Mouse (Mus musculus) neural tube, embryonic 13.5 days (tissue): ENCODE measurements around the gene Prrt1. TPM values are rescaled to one million over a fixed set of nuclear protein-coding genes. Genes with fewer than 3 reads are reported as not detected.

Experiments
- ATAC-seq: fragments of 200-750 bp; cut with Nextera tagmentation; 2 replicates; pipeline ENCODE4 v1.8.0; 2017; ENCODE audit warnings: low read depth, mild to moderate bottlenecking, moderate TSS enrichment, moderate library complexity
- H3K27ac ChIP-seq: fragments of 300-500 bp; sonication (generic); replicated peaks from 2 replicates; pipeline ENCODE4 v1.5.1; 2015; ENCODE audit warnings: moderate library complexity, mild to moderate bottlenecking, inconsistent platforms
- H3K27me3 ChIP-seq: fragments of 300-500 bp; sonication (generic); 2 replicates; pipeline ENCODE4 v1.6.1; 2015; ENCODE audit warnings: mild to moderate bottlenecking, inconsistent platforms
- H3K36me3 ChIP-seq: fragments of 300-500 bp; sonication (generic); 2 replicates; pipeline ENCODE4 v1.6.1; 2015; ENCODE audit warnings: mild to moderate bottlenecking, inconsistent platforms
- H3K4me1 ChIP-seq: fragments of 300-500 bp; sonication (generic); replicated peaks from 2 replicates; pipeline ENCODE4 v1.6.1; 2015; ENCODE audit warnings: inconsistent platforms
- H3K4me2 ChIP-seq: fragments of 300-500 bp; sonication (generic); 2 replicates; pipeline ENCODE4 v1.6.1; 2015; ENCODE audit warnings: inconsistent platforms, mild to moderate bottlenecking, moderate library complexity
- H3K4me3 ChIP-seq: fragments of 300-500 bp; sonication (generic); 2 replicates; pipeline ENCODE4 v1.5.1; 2015; ENCODE audit warnings: mild to moderate bottlenecking, inconsistent platforms
- H3K9ac ChIP-seq: fragments of 300-500 bp; sonication (generic); 2 replicates; pipeline ENCODE4 v1.6.1; 2015; ENCODE audit warnings: moderate library complexity, mild to moderate bottlenecking, inconsistent platforms
- H3K9me3 ChIP-seq: fragments of 300-500 bp; sonication (generic); 2 replicates; pipeline ENCODE4 v1.6.1; 2016; ENCODE audit warnings: inconsistent platforms
- whole genome bisulfite sequencing: fragments of 180-500 bp; shearing (Covaris S2); methylation state at CpG from one replicate; pipeline ENCODE4 v1.1.7; 2015; 5-methylcytosine and 5-hydroxymethylcytosine counted together
- polyA plus RNA-seq: library from polyadenylated mRNA; unstranded; fragments of >200 nt; fragmentation: Nextera tagmentation; extraction: Ambion mirVana; gene quantifications from 2 replicates; pipeline ENCODE4 v1.2.1, GENCODE M21; 2015

The Prrt1 gene
- polyA plus RNA-seq, 1 experiment from 2014 or later = 3.8 TPM

DNA sequence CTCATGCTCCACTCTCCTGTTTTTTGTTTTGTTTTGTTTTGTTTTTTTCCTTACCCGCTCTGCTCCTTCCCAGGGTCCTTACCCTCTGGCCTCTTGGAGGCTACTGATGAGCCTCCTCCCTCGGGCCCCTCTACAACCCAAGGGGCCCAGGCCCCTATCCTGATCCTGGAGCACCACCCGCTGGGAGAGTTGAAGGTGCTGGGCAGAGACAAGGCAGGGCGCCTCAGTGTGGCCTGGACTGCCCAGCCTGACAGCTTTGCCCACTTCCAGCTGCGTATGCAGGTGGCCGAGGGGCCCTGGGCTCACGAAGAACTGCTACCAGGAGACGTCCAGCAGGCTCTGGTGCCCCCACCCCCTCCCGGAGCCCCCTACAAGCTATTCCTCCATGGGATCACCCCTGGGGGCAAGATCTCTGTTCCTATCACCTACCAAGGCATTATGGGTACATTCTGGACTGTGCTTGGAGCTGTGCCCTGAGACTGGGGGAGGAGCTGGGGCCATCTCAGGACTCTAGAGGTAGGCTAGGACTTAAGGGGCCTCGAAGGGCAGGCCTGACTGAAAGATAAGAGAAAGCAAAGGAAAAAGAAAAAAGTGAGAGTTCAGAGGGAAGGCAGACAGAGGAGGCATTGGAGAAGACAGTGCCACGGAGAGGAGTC lies 52.7 kb downstream of the Prrt1 start:
- Histone ChIP-seq H3K27ac (no peak overlapping the region), H3K4me2 (no peak overlapping the region), H3K4me1 (peaks cover 19% of the 10 kb centered on the region; the same call in 1 of the 2 replicates), H3K4me3 (no peak overlapping the region), H3K36me3 (no peaks in the 10 kb centered on the region), H3K9me3 (no peaks in the 10 kb centered on the region), H3K9ac (no peak overlapping the region), H3K27me3 (peaks cover 15% of the 10 kb centered on the region)
- ATAC-seq = no peak
- WGBS = 79% methylated on average over 11 of the region's 11 CpGs

Other genes starting within 250 kb of the Prrt1 start
- gene BC051142, start 230.7 kb upstream of the Prrt1 start, polyA plus RNA-seq = 2.7 and 2.8 TPM in 2 replicates
- gene Btnl4, start 152.2 kb upstream of the Prrt1 start, polyA plus RNA-seq = not detected in 2 replicates
- gene Btnl6, start 112.2 kb upstream of the Prrt1 start, polyA plus RNA-seq = not detected in 2 replicates
- 5.4 and 9.5 TPM in 2 replicates for gene Notch4, start 65.3 kb upstream of the Prrt1 start, polyA plus RNA-seq
- 4.8 and 5.3 TPM in 2 replicates for gene Gpsm3, start 39.7 kb upstream of the Prrt1 start, polyA plus RNA-seq
- gene Pbx2, start 38.3 kb upstream of the Prrt1 start, polyA plus RNA-seq = 9.2 and 10.2 TPM in 2 replicates
- gene Ager, start 31.7 kb upstream of the Prrt1 start, polyA plus RNA-seq = 2.0 and 2.2 TPM in 2 replicates
- gene Rnf5, start 25.8 kb upstream of the Prrt1 start, polyA plus RNA-seq = 260 and 270 TPM in 2 replicates
- 89.5 and 99.6 TPM in 2 replicates for gene Agpat1, start 25.3 kb upstream of the Prrt1 start, polyA plus RNA-seq
- gene Egfl8, start 13.6 kb upstream of the Prrt1 start, polyA plus RNA-seq = 21.8 and 28.4 TPM in 2 replicates
- 23.7 and 25.0 TPM in 2 replicates for gene Ppt2, start 1.0 kb upstream of the Prrt1 start, polyA plus RNA-seq
- 17.1 and 18.6 TPM in 2 replicates for gene Fkbpl, start 15.2 kb downstream of the Prrt1 start, polyA plus RNA-seq
- 106 TPM in 2 replicates for gene Atf6b, start 17.6 kb downstream of the Prrt1 start, polyA plus RNA-seq
- gene Tnxb, start 41.0 kb downstream of the Prrt1 start, polyA plus RNA-seq = 0.11 and 0.14 TPM in 2 replicates
- gene C4b, start 114.3 kb downstream of the Prrt1 start, polyA plus RNA-seq = not detected in 2 replicates
- not detected in 2 replicates for gene Cyp21a1, start 175.0 kb downstream of the Prrt1 start, polyA plus RNA-seq
- 31.6 and 34.2 TPM in 2 replicates for gene Stk19, start 207.4 kb downstream of the Prrt1 start, polyA plus RNA-seq
- 63.0 and 63.2 TPM in 2 replicates for gene Dxo, start 207.5 kb downstream of the Prrt1 start, polyA plus RNA-seq
- 49.7 and 57.1 TPM in 2 replicates for gene Skiv2l, start 220.7 kb downstream of the Prrt1 start, polyA plus RNA-seq
- gene Nelfe, start 220.9 kb downstream of the Prrt1 start, polyA plus RNA-seq = 81.6 and 90.5 TPM in 2 replicates
- gene Cfb, start 233.0 kb downstream of the Prrt1 start, polyA plus RNA-seq = 1.8 and 2.9 TPM in 2 replicates
- 9.5 and 10.4 TPM in 2 replicates for gene Zbtb12, start 249.9 kb downstream of the Prrt1 start, polyA plus RNA-seq